Mouse (Mus musculus) spleen, adult 12 weeks (tissue): ENCODE results near the gene Cfap43.

ENCODE experiments used
- DNase-seq: peaks from one replicate; pipeline ENCODE4 v3.0.0; 2022; ENCODE audit warnings: low spot score

The Cfap43 gene

DNA sequence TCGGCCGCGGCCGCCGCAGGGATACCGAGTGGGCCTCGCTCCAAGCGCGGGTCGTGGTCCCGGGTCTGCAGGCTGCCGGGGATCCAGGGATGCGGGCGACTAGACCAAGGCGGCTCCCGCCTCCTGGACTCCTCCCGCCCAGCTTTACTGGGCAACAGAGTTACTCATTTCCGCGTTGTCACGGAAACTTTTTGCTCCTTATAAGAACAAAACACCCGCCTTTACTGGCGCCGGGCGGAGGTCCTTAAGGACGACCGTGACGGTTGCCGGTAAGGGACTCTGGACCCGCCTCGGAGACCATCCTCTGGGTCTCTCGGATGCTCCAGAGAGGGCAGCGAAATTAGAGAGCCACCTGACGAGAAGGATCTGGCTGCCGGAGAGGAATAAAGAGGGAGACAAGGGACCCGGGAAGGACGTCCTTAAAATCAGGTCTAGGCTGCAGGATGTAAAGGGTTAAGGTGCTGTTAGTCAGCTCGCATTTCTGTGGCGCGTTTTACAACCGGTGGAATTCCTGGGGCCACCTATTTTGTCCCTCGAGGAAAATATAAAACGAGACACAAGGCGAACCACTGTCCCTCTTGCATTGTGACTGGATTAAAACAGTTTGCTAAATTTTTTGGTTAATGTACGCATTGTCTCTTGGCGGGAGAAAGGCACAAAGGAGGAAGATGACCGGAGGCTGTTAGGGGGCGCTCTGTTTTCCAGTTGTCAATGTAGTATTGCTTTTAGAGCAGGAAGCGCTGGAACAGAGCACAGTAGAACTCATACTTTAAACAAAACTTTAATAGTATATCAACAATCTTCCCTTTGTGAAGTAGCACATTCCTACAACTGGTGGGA, at the start of gene Cfap43, which contains the start of gene Itprip:
Cfap43 (minus strand) TSS at position 162 of the 840 bp plus-strand sequence.
Itprip (minus strand) TSS at position 174 of the 840 bp plus-strand sequence.
- peak; percentile 74 for DNase-seq

DNA sequence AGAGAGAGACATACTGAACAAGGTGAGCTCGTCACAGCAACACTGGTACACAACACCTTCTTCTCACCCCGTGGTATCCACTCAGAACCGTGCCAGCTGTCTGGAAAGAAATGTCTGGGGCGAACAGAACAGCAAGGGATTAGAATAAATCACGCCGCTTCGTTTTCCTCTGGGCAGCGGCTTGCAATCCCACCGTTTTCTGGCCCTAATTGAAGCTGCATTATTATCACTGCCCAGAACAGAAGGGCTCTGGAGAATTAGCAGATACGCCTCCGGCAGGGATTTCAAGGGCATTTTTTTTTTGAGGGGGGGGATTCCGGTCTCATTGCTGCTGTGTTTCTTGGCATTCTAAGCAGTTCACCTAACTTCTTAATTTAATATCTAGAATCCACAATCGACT, 39.1 kb upstream of the Cfap43 start:
- no peak for DNase-seq

DNA sequence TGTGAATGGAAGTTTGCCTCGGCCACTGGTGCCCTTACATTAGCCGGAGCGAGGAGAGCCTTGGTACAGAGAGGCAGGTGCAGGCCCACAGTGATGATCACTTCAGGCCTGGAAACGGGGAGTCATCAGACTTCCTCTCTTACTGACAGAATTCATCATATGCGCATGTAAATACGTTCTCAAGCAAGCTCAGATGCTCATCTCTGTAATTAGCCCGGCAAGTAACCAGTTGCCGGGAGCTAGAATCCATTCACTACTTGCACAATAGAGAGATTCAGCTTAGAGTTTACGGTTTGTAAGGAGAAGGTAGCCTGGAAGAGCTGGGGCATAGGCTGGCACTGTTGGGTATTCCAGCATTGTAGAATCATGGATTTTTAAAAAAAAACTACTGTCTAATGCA, 34.1 kb upstream of the Cfap43 start:
- DNase-seq: no peak

DNA sequence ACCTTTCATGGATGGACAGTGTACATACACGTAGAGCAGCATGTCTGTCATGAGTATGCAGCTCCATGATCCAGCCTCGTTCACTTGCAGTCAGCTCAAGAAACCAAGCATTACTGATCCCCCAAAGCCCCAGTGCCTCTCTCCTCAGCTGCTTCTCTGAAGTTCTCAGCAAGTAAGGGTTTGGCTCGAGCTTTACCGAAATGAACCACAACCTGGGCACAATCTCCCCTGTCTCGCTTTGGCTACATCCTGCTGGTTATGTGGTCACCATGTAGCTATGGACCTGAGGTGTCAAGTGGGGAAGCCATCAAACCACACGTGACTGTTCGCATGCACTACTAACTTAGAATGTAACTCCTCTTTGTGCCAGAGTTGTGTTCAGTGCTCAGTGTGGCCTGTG, 31.9 kb upstream of the Cfap43 start:
- DNase-seq: no peak

DNA sequence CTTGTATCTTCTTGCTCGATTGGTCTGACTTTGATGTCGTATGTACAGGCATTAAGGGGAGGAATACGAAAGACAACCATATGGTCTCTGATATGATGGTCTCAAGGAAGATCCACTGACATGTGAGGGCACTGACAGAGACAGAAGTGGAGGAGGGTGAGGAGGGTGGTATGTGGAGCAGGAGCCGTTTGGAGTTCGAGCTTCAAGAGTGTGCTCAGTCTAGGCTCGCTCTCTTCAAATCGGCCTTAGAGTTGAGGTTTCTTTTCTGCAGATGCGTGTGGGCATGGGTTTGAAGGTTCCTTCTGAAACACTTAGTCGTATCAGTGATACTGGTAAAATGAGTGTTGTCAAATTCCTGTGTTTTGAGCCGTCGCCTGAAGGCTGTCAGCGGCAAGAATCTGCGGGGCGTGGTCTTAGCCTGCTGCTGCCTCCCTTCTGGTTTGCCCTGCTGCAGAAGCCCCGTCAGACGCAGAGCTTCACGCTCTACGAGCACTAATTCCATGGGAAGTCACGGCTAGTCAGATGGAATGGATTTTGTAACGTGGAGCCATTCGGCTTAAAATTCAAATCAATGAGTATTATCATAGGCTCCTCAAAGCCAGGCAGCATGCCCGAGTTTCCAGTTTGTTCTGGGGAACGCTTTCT, 27.9 kb upstream of the Cfap43 start:
- DNase-seq: no peak

DNA sequence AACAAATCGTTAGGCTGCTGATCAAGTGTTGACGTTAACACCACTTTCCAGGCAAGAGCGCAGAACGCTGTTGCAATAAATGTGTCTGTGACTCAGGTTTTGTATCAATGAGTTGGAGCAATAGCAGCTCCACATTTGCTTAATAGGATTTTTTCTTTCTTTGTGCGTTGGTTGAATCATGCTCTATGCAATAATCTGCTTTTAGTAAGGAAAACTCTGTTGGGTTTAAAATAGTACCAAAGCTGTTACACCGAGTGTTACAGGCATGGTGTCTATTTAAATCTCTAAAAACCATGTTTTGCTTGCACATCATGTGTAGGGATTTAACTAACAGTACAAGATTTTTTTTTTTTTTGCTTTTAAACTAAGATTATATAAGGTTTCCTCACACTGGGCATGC, 20.3 kb upstream of the Cfap43 start:
- no peak for DNase-seq

DNA sequence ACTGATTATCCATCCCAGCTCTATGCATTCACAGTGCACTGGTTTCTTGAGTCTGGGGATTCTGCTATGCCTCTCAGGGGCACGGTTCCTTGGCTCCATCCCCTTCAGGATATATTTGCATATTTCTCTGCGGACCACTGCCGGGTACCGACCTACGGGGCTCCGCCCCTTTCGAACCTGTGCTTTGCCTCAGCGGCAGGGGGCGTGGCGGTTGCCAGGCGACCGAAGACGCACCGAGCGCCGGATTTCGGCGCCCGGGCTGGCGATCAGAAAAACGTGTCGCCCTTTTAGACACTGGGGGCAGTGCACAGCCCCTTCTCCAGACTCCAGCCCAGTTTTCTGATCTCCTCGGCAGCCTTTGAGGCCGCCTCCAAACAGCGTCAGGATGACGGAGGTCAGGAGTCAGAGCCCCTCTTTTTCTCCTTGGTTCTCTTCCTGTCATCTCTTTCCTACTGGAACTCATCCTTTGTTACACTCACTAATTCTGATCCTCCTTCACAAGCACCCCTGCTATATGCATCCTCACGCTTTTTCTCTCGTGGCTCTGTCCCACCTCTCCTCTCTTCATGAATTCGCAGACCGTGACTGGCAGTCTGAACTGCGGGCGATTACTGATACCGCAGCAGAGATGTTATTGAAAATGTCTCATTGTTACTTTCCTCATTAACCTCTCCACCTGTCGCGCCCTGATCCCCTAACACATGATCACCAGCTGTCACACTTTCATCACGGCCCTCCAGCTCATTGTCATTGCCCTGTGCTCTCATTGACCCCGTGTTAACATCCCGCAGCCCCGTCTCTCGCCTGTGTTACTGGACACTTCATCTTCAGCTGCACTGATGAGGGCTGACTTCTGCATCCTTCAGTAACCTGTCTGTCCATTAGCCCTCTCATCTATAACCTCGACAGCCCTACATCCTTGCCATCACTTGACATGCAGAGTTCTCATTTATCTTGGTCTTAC, 18.6 kb upstream of the Cfap43 start, which contains the start of gene Cfap58:
Cfap58 (plus strand) TSS at position 233 of the 964 bp plus-strand sequence.
- peak; percentile 46 for DNase-seq

DNA sequence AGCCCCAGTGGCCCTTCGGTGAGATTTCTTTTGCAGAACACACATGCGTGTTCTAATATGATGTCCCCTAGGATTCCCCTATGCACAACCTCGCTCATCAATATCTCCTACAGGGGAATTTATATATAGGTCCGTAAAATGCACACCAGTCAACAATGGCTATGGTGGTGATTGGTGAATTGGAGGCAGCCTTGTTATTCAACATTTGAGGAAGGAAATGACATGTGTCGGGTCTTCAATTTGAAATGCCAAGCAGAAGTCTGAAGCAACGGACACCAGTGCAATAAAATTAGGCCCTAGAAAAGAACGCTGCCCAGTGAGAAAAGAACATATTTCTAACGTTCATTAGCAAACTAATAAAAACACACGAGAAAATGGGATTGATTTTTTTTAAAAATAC, 17.9 kb upstream of the Cfap43 start:
- DNase-seq: no peak

DNA sequence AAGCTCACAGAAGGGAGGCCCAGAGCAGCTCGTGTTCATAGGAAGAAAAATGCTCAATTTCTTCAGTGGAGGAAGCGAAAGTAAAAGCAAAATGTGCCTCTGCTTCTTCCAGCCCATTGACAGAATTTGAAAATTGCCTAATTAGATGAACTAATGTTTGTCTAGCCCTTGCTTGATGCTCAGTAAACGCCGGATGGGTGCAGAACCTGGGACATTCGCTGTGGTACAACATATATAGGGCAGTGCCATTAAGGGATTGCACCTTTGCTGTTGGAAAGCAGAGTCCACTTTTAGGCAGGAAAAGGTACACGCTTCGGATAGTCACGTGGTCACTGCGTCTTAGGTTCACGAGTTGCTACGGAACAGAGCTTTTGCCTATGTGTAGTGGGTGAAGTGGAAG, 17.4 kb upstream of the Cfap43 start:
- no peak for DNase-seq

DNA sequence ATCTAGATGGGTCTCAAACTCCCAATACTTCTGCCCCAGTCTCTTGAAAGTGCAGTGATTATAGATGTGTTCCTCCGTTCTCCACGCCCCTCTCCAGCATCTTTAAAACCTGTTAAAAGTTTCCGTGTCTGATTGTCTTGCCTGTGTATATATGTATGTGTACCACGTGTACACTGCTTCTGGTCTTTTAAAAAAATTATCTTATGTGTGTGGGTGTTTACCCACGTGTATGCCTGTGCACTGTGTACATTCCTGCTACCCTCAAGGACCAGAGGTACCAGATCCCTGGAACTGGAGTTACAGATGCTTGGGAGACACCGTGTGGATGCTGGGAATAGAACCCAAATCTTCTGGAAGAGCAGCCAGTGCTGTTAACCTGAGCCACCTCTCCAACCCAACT, 16.4 kb upstream of the Cfap43 start:
- DNase-seq: no peak

DNA sequence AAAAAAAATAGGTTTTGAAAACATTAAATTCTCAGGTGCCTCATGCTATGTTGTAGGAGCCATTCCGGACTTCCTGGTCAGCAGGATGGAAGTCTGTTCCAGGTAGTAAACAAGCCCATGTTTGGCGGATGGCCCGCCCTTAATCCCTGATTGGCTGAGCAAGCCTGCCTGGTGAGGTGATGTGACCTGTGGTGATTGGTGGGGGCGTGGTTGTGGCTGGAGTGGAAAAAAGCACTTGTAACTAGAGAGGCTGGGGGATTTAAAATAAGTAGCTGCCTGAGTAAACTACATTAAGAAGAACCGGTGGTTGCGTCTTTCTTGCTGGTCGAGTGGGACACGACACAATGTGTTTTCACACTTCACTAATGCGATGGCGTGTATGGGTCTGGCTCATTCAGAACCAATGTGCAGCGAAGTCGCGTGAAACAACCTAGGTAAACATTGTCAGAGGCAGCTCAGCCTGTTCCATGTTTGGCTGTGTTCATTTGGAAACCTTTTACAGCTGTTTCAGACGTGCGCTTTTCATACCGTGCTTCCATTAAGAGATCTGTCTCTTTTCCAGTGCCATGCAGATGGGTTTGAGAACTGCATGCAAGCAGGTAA, 15.7 kb upstream of the Cfap43 start:
- DNase-seq: no peak

DNA sequence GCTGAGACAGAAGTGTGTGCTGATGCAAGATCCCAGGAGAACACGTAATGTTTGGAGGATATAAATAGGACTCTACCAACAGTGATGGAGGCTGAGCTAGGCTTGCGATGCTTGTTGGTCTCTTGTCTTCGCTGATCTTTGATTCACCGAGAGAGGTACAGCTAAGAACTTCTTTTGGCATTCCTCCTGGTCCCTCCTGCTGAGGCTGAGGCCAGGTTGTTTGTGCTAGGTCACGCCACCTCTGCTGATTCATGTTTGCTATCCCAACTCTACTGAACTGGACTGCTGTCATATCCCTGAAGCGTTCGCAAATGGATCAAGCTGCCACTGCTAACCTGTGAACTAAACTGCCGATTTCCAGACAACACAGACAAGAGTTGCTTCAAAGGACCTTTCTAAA, 15.1 kb upstream of the Cfap43 start:
- DNase-seq: no peak

DNA sequence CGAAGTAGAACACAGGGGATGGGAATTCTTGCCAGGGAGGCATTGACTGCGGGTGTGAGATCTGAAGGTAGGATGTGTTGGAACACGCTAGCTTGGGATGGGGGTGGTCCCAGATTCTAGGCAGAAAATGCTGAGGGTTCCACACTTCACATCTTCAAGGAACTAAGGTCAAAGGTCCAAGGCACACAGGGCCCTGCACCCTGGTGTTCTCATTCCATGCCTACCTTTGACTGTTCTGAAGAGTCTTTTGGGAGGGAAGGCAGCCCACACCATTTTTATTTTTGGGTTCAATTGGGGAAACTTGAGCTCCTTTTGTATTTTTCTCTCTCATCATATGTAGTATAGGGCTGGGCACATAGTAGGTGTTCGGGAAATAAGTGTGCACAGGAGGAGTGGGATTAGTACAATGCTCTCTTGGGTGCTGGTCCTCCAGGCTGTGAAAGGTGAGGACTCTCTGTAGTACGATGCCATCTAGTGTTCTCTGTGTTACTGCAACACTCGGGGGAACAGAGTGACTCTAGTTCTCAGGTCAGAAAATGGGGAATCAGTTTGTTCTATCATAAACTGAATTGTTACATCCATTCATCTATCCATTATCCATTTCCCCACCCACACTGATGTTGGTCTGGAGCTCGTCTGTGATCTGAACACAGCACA, 13.0 kb upstream of the Cfap43 start:
- no peak for DNase-seq

DNA sequence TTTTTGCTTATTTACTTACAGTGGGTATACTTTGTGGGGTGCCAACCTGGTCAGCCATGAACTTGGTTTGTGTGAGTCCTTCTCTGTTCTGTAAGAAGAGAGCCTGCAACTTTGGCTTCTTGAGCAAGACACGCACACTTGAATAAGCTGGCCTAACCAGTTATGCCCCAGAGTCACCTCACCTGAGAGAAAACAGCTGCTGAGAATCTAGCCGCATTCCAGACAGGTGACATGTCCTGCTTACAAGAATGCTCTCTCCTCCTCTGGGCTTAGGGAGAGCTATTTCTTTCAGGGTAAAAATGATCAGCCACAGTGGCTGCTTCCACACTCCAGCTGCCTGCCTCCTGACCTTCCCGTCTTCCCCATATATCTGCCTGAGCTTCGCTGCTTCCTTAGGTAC, 10.0 kb upstream of the Cfap43 start:
- no peak for DNase-seq

DNA sequence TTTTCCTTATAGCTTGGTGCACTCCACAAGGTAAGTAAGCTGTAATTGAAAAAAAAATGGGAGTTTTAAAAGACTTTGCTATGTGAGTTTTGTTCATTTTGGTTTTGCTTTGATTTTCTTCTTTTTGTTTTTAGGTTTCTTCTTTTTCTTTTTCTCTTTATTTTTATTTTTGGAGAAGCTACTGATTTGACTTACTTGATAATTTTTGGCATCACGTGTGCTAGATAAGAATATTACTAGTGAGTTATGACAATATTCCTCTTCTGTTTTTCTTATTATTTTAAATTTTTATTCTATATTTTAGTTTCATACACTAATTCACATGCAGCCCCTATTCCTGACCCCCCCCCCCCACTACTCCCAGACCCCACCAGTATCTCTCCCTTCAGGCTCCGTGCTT, 7.9 kb upstream of the Cfap43 start:
- DNase-seq: no peak

DNA sequence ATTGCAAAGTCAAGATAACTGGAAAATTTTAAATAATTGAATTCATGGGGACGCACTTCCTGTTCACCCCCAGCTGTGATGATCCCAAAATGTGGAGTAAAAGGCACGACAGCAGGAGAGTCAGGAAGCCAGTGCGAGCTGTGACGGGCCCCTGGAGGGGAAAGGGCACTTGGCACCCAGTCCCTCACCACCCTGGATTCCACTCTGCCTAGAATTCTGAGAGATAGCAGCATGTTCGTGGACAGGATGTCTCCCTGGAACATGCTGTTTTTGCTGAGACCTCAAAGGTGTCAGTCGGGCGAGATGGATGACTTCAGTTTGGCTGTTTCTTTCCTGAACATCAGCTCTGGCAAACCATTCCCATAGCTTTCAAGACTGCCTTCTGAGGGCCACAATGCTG, 6.7 kb upstream of the Cfap43 start:
- DNase-seq: no peak

DNA sequence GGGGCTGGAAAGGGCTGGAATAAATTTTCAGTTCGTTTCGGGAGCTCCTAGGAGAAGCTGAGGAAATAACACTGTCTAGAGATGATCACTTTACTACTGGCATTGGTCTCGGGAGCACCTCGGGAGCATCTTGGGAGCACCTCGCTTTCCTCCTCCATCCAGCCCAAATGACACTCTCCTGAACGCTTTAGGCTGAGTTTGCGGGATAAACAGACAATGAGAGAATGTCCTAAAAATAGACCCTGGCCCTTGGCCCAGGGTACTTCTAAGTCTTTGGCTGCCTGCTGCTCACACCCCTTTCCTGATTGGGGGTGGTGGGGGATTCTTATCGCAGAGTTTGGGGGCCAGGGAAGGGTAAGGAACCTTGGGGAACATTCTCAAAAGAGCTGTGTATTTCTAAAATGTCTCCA, 884 bp upstream of the Cfap43 start:
- DNase-seq: no peak

DNA sequence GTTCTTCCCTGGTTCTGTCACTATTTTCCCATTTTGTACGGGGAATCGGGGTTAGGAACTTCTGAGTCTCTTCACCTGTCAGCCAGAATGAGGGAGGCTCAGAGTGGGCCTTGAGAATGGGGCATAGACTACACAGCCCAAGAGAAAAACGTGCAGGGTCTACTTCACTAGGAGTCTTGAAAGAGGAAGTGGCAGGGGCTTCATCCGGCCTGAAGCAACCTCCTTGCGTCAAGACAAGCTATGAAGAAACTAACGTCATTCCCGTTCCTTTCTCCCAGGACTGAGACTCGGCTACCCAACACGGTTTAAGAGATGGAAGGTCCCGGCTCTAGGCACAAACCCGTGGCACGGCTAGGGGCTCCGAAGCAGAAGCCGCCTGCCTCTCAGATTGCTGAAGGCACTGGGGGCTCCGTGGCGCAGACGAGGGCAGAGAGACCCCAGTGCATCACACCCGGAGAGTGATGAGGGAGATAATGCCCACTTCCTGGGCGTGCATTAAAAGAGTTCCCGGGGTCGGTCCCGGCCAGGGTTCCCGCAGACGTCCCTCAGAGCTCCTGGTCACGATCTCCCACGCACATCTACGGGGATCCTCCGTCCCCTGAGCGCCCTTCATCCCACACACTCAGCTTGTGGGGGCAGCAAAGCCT, 509 bp downstream of the Cfap43 start:
- DNase-seq: peak; percentile 23

DNA sequence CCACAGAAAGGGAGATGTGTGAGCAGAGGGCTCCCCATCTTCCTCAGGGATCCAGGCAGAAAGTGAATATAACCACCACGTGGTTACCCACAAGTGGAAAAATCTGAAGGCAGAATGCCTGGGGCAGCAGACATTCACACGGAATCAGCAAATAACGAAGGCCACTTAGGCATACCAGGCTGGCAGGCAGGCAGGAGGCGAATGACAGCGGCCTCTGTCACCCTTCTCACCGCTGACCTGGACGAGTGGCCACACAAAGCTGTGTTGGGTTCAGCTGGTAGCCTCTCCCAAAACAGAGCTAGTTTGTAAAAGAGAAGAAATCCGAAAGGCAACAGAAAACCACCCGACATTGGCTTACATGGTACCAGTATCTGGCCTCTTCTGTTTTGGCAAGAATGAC, 1.1 kb downstream of the Cfap43 start:
- no peak for DNase-seq

DNA sequence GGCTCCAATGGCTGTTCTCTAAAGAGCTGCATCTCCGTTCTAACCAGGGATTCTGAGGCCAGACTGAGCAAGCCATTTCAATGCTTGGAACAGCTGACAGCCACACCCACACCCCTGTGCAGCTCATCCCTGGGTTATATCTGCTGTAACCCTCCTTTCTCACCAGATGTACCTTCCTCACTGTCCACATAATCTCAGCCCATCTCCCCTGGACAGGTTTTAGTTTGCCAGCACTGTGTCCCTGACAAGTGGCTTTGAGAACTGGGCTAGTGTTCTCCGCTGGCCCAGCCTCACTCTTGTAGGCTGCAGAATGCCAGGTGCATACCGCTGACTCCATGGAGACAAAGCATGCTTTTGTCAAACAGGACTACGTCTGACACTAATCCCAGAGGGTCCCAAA, 1.7 kb downstream of the Cfap43 start:
- no peak for DNase-seq

DNA sequence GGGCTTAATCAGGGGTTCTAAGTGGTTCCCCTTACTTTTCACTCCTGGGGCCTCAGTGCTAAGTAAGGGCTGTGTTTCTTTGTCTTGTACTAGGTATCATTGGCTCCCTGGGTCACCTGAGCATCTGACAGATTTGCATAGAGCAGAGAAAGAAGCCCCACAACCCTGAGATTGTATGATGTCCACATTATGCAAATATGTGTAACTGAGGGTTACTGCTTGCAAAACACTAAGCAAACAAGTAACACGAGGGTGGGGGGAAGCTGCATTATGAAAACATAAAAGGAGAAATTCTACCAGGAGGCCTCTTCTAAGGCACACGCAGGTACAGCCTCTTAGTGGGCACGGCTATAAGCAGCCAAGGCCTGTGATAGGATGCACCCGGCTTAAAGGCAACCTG, 3.8 kb downstream of the Cfap43 start:
- DNase-seq: no peak
